Mouse (Mus musculus) CH12.LX (cell line): Measurements from ENCODE around the gene Zbtb7a. TPM values are rescaled to one million over a fixed set of nuclear protein-coding genes. Genes with fewer than 3 reads are reported as not detected.

Source experiments
- DNase-seq: peaks from one replicate; pipeline ENCODE4 v3.0.0-alpha.2; 2013; ENCODE audit errors: extremely low read depth
- H3K27ac ChIP-seq: 2 replicates; pipeline ENCODE4 v1.5.1; 2012; ENCODE audit warnings: low read depth, mild to moderate bottlenecking, control low read depth, moderate library complexity; ENCODE audit not compliant: insufficient read depth
- H3K27me3 ChIP-seq: replicated peaks from 2 replicates; pipeline ENCODE3; 2012; ENCODE audit warnings: inconsistent platforms
- H3K36me3 ChIP-seq, 2 experiments: replicated peaks in 1 of 2; 2 replicates each; pipeline versions ENCODE3 to v1.6.1; 2012; ENCODE audit warnings: inconsistent platforms in 1 of 2, low read length in 1 of 2, mild to moderate bottlenecking in 1 of 2, mixed read lengths in 1 of 2, moderate library complexity in 1 of 2; ENCODE audit not compliant: control insufficient read depth in 1 of 2, insufficient read depth in 1 of 2
- H3K4me1 ChIP-seq, 2 experiments: 2 replicates each; pipeline ENCODE4 v1.6.1; 2012; ENCODE audit warnings: inconsistent platforms in 1 of 2, moderate library complexity in 1 of 2; ENCODE audit not compliant: insufficient read depth in 2 of 2, control insufficient read depth in 1 of 2
- H3K4me2 ChIP-seq: 2 replicates; pipeline ENCODE4 v1.6.1; 2012; ENCODE audit warnings: low read depth, mild to moderate bottlenecking, control low read depth; ENCODE audit not compliant: poor library complexity, insufficient read depth, severe bottlenecking
- H3K4me3 ChIP-seq, 3 experiments: fragments of 150-350 bp in 1 of 3; sonication (generic) in 1 of 3; replicated peaks in 1 of 3; 2 replicates each; pipeline versions ENCODE3 to v1.5.1; 2011 to 2012; ENCODE audit warnings: low read depth in 2 of 3, low read length in 2 of 3, mild to moderate bottlenecking in 2 of 3, moderate library complexity in 2 of 3, control low read depth in 1 of 3, improper control_type of control experiment in 1 of 3, inconsistent platforms in 1 of 3, mixed read lengths in 1 of 3; ENCODE audit not compliant: poor library complexity in 1 of 3
- H3K79me2 ChIP-seq: replicated peaks from 2 replicates; pipeline ENCODE4 v1.6.1; 2012; ENCODE audit warnings: mild to moderate bottlenecking, moderate library complexity; ENCODE audit not compliant: control insufficient read depth, poor library complexity, insufficient read depth, severe bottlenecking; ENCODE audit errors: extremely low read depth
- H3K9ac ChIP-seq: 2 replicates; pipeline ENCODE4 v1.6.1; 2012; ENCODE audit warnings: low read depth, mild to moderate bottlenecking, control low read depth, moderate library complexity; ENCODE audit not compliant: insufficient read depth
- H3K9me3 ChIP-seq: replicated peaks from 2 replicates; pipeline ENCODE3; 2012; ENCODE audit warnings: low read length, inconsistent platforms, mixed read lengths
- BHLHE40 ChIP-seq: IDR thresholded peaks from 2 replicates; pipeline ENCODE4 v1.6.1; 2011; ENCODE audit warnings: mild to moderate bottlenecking, low read depth, low read length, improper control_type of control experiment
- CHD1 ChIP-seq: IDR thresholded peaks from 2 replicates; pipeline ENCODE4 v1.6.1; 2012; ENCODE audit warnings: low read depth, low read length, improper control_type of control experiment, inconsistent platforms
- CHD2 ChIP-seq: IDR thresholded peaks from 2 replicates; pipeline ENCODE4 v1.6.1; 2011; ENCODE audit warnings: low read length, improper control_type of control experiment
- CTCF ChIP-seq, 2 experiments: IDR thresholded peaks in 1 of 2; conservative IDR thresholded peaks in 1 of 2; 2 replicates each; pipeline ENCODE4 v1.5.1; 2011 to 2012; ENCODE audit warnings: low read depth in 2 of 2, low read length in 2 of 2, improper control_type of control experiment in 1 of 2, inconsistent platforms in 1 of 2, mild to moderate bottlenecking in 1 of 2, moderate library complexity in 1 of 2
- ELF1 ChIP-seq: IDR thresholded peaks from 2 replicates; pipeline ENCODE4 v1.6.1; 2014; ENCODE audit warnings: low read depth, mild to moderate bottlenecking, inconsistent platforms, low read length, improper control_type of control experiment
- ETS1 ChIP-seq: conservative IDR thresholded peaks from 2 replicates; pipeline ENCODE4 v1.6.1; 2012; ENCODE audit warnings: low read depth, mild to moderate bottlenecking, inconsistent platforms, low read length, improper control_type of control experiment, moderate library complexity
- GABPA ChIP-seq: IDR thresholded peaks from 2 replicates; pipeline ENCODE4 v1.6.1; 2012; ENCODE audit warnings: low read depth, low read length, improper control_type of control experiment, inconsistent platforms; ENCODE audit not compliant: insufficient replicate concordance
- IRF4 ChIP-seq: IDR thresholded peaks from 2 replicates; pipeline ENCODE4 v1.6.1; 2014; ENCODE audit warnings: low read depth, mild to moderate bottlenecking, inconsistent platforms, low read length, improper control_type of control experiment
- JUN ChIP-seq: IDR thresholded peaks from 2 replicates; pipeline ENCODE4 v1.6.1; 2011; ENCODE audit warnings: low read depth, mild to moderate bottlenecking, low read length, improper control_type of control experiment, moderate library complexity; ENCODE audit not compliant: insufficient read depth
- JUND ChIP-seq: conservative IDR thresholded peaks from 2 replicates; pipeline ENCODE4 v1.6.1; 2011; ENCODE audit warnings: low read depth, low read length, improper control_type of control experiment
- KAT2A ChIP-seq: IDR thresholded peaks from 2 replicates; pipeline ENCODE4 v1.6.1; 2012; ENCODE audit warnings: low read length, improper control_type of control experiment, inconsistent platforms; ENCODE audit not compliant: insufficient replicate concordance
- MAFK ChIP-seq: IDR thresholded peaks from 2 replicates; pipeline ENCODE4 v1.6.1; 2011; ENCODE audit warnings: low read length, improper control_type of control experiment; ENCODE audit not compliant: insufficient replicate concordance
- MAZ ChIP-seq: IDR thresholded peaks from 2 replicates; pipeline ENCODE4 v1.6.1; 2012; ENCODE audit warnings: low read depth, mild to moderate bottlenecking, inconsistent platforms, low read length, improper control_type of control experiment, moderate library complexity
- MEF2A ChIP-seq: IDR thresholded peaks from 2 replicates; pipeline ENCODE4 v1.6.1; 2014; ENCODE audit warnings: low read depth, mild to moderate bottlenecking, inconsistent platforms, low read length, improper control_type of control experiment, borderline replicate concordance
- MXI1 ChIP-seq: IDR thresholded peaks from 2 replicates; pipeline ENCODE4 v1.6.1; 2011; ENCODE audit warnings: mild to moderate bottlenecking, low read depth, low read length, improper control_type of control experiment
- MYC ChIP-seq: IDR thresholded peaks from 2 replicates; pipeline ENCODE4 v1.6.1; 2011; ENCODE audit warnings: low read depth, mild to moderate bottlenecking, improper control_type of control experiment, low read length
- NELFE ChIP-seq: IDR thresholded peaks from 2 replicates; pipeline ENCODE4 v1.6.1; 2011; ENCODE audit warnings: low read depth, low read length, improper control_type of control experiment
- PAX5 ChIP-seq: IDR thresholded peaks from 2 replicates; pipeline ENCODE4 v1.6.1; 2012; ENCODE audit warnings: low read length, inconsistent platforms, mixed read lengths
- POLR2A ChIP-seq: IDR thresholded peaks from 2 replicates; pipeline ENCODE4 v1.6.1; 2011; ENCODE audit warnings: low read depth, mild to moderate bottlenecking, improper control_type of control experiment, low read length
- RAD21 ChIP-seq: IDR thresholded peaks from 2 replicates; pipeline ENCODE4 v1.6.1; 2011; ENCODE audit warnings: low read depth, mild to moderate bottlenecking, low read length, improper control_type of control experiment, moderate library complexity
- SIN3A ChIP-seq: IDR thresholded peaks from 2 replicates; pipeline ENCODE4 v1.6.1; 2012; ENCODE audit warnings: low read length, improper control_type of control experiment, inconsistent platforms
- TBP ChIP-seq: conservative IDR thresholded peaks from 2 replicates; pipeline ENCODE4 v1.6.1; 2011; ENCODE audit warnings: low read depth, low read length, improper control_type of control experiment
- TCF12 ChIP-seq: IDR thresholded peaks from 2 replicates; pipeline ENCODE4 v1.6.1; 2014; ENCODE audit warnings: low read depth, mild to moderate bottlenecking, inconsistent platforms, low read length, improper control_type of control experiment
- ZKSCAN1 ChIP-seq: IDR thresholded peaks from 2 replicates; pipeline ENCODE4 v1.6.1; 2012; ENCODE audit warnings: low read depth, inconsistent platforms, low read length, improper control_type of control experiment, borderline replicate concordance
- ZMIZ1 ChIP-seq: IDR thresholded peaks from 2 replicates; pipeline ENCODE4 v1.6.1; 2012; ENCODE audit warnings: low read depth, mild to moderate bottlenecking, inconsistent platforms, low read length, improper control_type of control experiment
- ZNF384 ChIP-seq: IDR thresholded peaks from 2 replicates; pipeline ENCODE4 v1.6.1; 2012; ENCODE audit warnings: low read depth, low read length, improper control_type of control experiment, inconsistent platforms
- dilution Hi-C: fragments of 300-500 bp; cut with MboI; formaldehyde crosslinking; loops from 2 replicates; pipeline ENCODE4 v1.14.3; 2020; ENCODE audit warnings: low sequenced_read_pairs; ENCODE audit not compliant: extremely low pct_unique_long_range_greater_than_20kb, extremely low pct_ligation_motif_present
- in situ Hi-C: fragments of 300-500 bp; cut with MboI; formaldehyde crosslinking; loops from 3 replicates; pipeline ENCODE4 v1.14.3; 2019; ENCODE audit warnings: low sequenced_read_pairs, low pct_ligation_motif_present, low pct_unique_long_range_greater_than_20kb, mixed read lengths
- polyA plus RNA-seq: library from polyadenylated mRNA; unstranded; fragments of >175 nt; gene quantifications from 2 replicates; pipeline ENCODE4 v1.2.1, GENCODE M21; 2012; ENCODE audit warnings: low read depth; ENCODE audit not compliant: insufficient read length
- total RNA-seq, 2 experiments: library from RNA; depleted of rRNA; stranded (reverse); fragments of 300-350 nt in 1 of 2; fragments of >200 nt in 1 of 2; gene quantifications; 2 replicates each; pipeline ENCODE4 v1.2.3; 2012 to 2014

The Zbtb7a gene
- total and polyA plus RNA-seq, 3 experiments: 3.0 to 21.3 (median 18.2) TPM

GRCm38 (mm10) chr10:81177491-81177925 lies 42.5 kb downstream of the Zbtb7a start:
- in situ Hi-C loops (loop anchor here (10.0 kb wide), 1 partner anchor 103 kb away; the partner anchor contains the start of gene Thop1), dilution Hi-C loops (no loop called here)
- H3K27me3 ChIP-seq: no peaks in the 10 kb centered on the region
- H3K9me3 ChIP-seq: no peaks in the 10 kb centered on the region
- peak overlapping the region; percentile 98 for H3K9ac ChIP-seq
- peak overlapping the region; percentile 60 for H3K4me2 ChIP-seq
- H3K79me2 ChIP-seq: peaks cover 39% of the 10 kb centered on the region
- H3K4me3 ChIP-seq: peak overlapping the region; percentile 96 to 99 (median 99)
- peak overlapping the region; percentile 84 for H3K27ac ChIP-seq
- H3K4me1 ChIP-seq: peaks cover 22 to 47% of the 10 kb centered on the region in 2 experiments
- peaks cover 52% of the 10 kb centered on the region in 2 experiments for H3K36me3 ChIP-seq
- no peak for DNase-seq
- no peak for TF ChIP-seq ELF1
- no peak for TF ChIP-seq CHD1
- 0 out of 2 replicates have a peak, but pooled peaks have one; percentile 18 for TF ChIP-seq TCF12
- no peak for TF ChIP-seq IRF4
- TF ChIP-seq MXI1: peak; percentile 78; the same call in 1 of the 2 replicates
- TF ChIP-seq RAD21: no peak
- no peak for TF ChIP-seq JUND
- no peak for TF ChIP-seq PAX5
- TF ChIP-seq SIN3A: no peak; the same call in 1 of the 2 replicates
- TF ChIP-seq MAZ: no peak
- no peak for TF ChIP-seq MAFK
- no peak for TF ChIP-seq ZNF384
- TF ChIP-seq CHD2: peak; percentile 60
- no peak for TF ChIP-seq MEF2A
- TF ChIP-seq NELFE: 0 out of 2 replicates have a peak, but pooled peaks have one; percentile 34
- TF ChIP-seq POLR2A: 0 out of 2 replicates have a peak, but pooled peaks have one; percentile 4
- no peak for TF ChIP-seq JUN
- TF ChIP-seq CTCF (conservative IDR thresholded peaks at IDR 0.05 in 1 of 2, IDR thresholded peaks at IDR 0.05 in 1 of 2; ENCODE audit: low read depth in 2 of 2, low read length in 2 of 2): no peak
- no peak for TF ChIP-seq GABPA
- TF ChIP-seq ETS1: no peak
- peak; percentile 41; the same call in 1 of the 2 replicates for TF ChIP-seq MYC
- TF ChIP-seq KAT2A: no peak
- TF ChIP-seq ZKSCAN1: no peak
- TF ChIP-seq BHLHE40: peak; percentile 40
- no peak for TF ChIP-seq TBP
- TF ChIP-seq ZMIZ1: no peak; the same call in 1 of the 2 replicates
